Mouse (Mus musculus): Measurements from ENCODE around the gene Shroom3. TPM values are rescaled to one million over a fixed set of nuclear protein-coding genes. Genes with fewer than 3 reads are reported as not detected.

Shroom3 gene
- polyA plus RNA-seq, 1 experiment from 2014 or later: 8.0 TPM

- Histone ChIP-seq H3K36me3 (ENCODE audit: control insufficient read depth, insufficient read depth) (no peaks in the 10 kb centered on the region), H3K4me2 (replicated peaks; ENCODE audit: low read depth) (no peak overlapping the region), H3K27me3 (replicated peaks; ENCODE audit: control insufficient read depth, insufficient read depth, low read length) (no peaks in the 10 kb centered on the region), H3K27ac (ENCODE audit: low read depth, low read length) (no peak overlapping the region), H3K4me1 (replicated peaks; ENCODE audit: control insufficient read depth, insufficient read depth, low read length) (no peaks in the 10 kb centered on the region), H3K4me3 (ENCODE audit: low read depth, low read length) (no peak overlapping the region), H3K9me3 (ENCODE audit: control insufficient read depth) (no peaks in the 10 kb centered on the region), H3K9ac (ENCODE audit: low read depth, low read length) (no peak overlapping the region)
- TF ChIP-seq CTCF (IDR thresholded peaks at IDR 0.05; ENCODE audit: low read depth): no peak
- WGBS: 56% methylated on average over 3 of the region's 3 CpGs
- ATAC-seq: no peak
Measured at GRCm38 (mm10) chr5:92717666-92718360, 34.6 kb downstream of the Shroom3 start.

GRCm38 (mm10) chr5:92718856-92719255, 35.6 kb downstream of the Shroom3 start:
- no peak overlapping the region for H3K27ac ChIP-seq (ENCODE audit: low read depth, low read length)
- H3K9me3 ChIP-seq (ENCODE audit: control insufficient read depth): no peaks in the 10 kb centered on the region
- H3K4me1 ChIP-seq (replicated peaks; ENCODE audit: control insufficient read depth, insufficient read depth, low read length): no peaks in the 10 kb centered on the region
- H3K36me3 ChIP-seq (ENCODE audit: control insufficient read depth, insufficient read depth): no peaks in the 10 kb centered on the region
- TF ChIP-seq CTCF (IDR thresholded peaks at IDR 0.05; ENCODE audit: low read depth): no peak
- no peaks in the 10 kb centered on the region for H3K27me3 ChIP-seq (replicated peaks; ENCODE audit: control insufficient read depth, insufficient read depth, low read length)
- H3K4me3 ChIP-seq (ENCODE audit: low read depth, low read length): no peak overlapping the region
- ATAC-seq: no peak
- no peak overlapping the region for H3K9ac ChIP-seq (ENCODE audit: low read depth, low read length)
- WGBS: 88% methylated on average over 3 of the region's 3 CpGs
- H3K4me2 ChIP-seq (replicated peaks; ENCODE audit: low read depth): no peak overlapping the region

GRCm38 (mm10) chr5:92721610-92722009, 38.4 kb downstream of the Shroom3 start:
- no peaks in the 10 kb centered on the region for H3K9me3 ChIP-seq (ENCODE audit: control insufficient read depth)
- H3K36me3 ChIP-seq (ENCODE audit: control insufficient read depth, insufficient read depth): no peaks in the 10 kb centered on the region
- H3K4me1 ChIP-seq (replicated peaks; ENCODE audit: control insufficient read depth, insufficient read depth, low read length): no peaks in the 10 kb centered on the region
- no peaks in the 10 kb centered on the region for H3K27me3 ChIP-seq (replicated peaks; ENCODE audit: control insufficient read depth, insufficient read depth, low read length)
- no peak overlapping the region for H3K27ac ChIP-seq (ENCODE audit: low read depth, low read length)
- H3K4me2 ChIP-seq (replicated peaks; ENCODE audit: low read depth): no peak overlapping the region
- no peak for TF ChIP-seq CTCF (IDR thresholded peaks at IDR 0.05; ENCODE audit: low read depth)
- H3K4me3 ChIP-seq (ENCODE audit: low read depth, low read length): no peak overlapping the region
- no peak overlapping the region for H3K9ac ChIP-seq (ENCODE audit: low read depth, low read length)
- 84% methylated on average over 8 of the region's 8 CpGs for WGBS
- no peak for ATAC-seq

GRCm38 (mm10) chr5:92725935-92726334, 42.7 kb downstream of the Shroom3 start:
- Histone ChIP-seq H3K4me3 (ENCODE audit: low read depth, low read length) (no peak overlapping the region), H3K27me3 (replicated peaks; ENCODE audit: control insufficient read depth, insufficient read depth, low read length) (no peaks in the 10 kb centered on the region), H3K4me2 (replicated peaks; ENCODE audit: low read depth) (no peak overlapping the region), H3K9me3 (ENCODE audit: control insufficient read depth) (no peaks in the 10 kb centered on the region), H3K4me1 (replicated peaks; ENCODE audit: control insufficient read depth, insufficient read depth, low read length) (no peaks in the 10 kb centered on the region), H3K36me3 (ENCODE audit: control insufficient read depth, insufficient read depth) (no peaks in the 10 kb centered on the region), H3K9ac (ENCODE audit: low read depth, low read length) (no peak overlapping the region), H3K27ac (ENCODE audit: low read depth, low read length) (no peak overlapping the region)
- peak; percentile 93 for TF ChIP-seq CTCF (IDR thresholded peaks at IDR 0.05; ENCODE audit: low read depth)
- no peak for ATAC-seq
- 29% methylated on average over 6 of the region's 6 CpGs for WGBS

- no peak overlapping the region for H3K27ac ChIP-seq (ENCODE audit: low read depth, low read length)
- H3K9ac ChIP-seq (ENCODE audit: low read depth, low read length): no peak overlapping the region
- no peaks in the 10 kb centered on the region for H3K27me3 ChIP-seq (replicated peaks; ENCODE audit: control insufficient read depth, insufficient read depth, low read length)
- H3K4me2 ChIP-seq (replicated peaks; ENCODE audit: low read depth): no peak overlapping the region
- WGBS: 39% methylated on average over 5 of the region's 5 CpGs
- H3K36me3 ChIP-seq (ENCODE audit: control insufficient read depth, insufficient read depth): no peaks in the 10 kb centered on the region
- ATAC-seq: 0 out of 2 replicates have a peak, but pooled peaks have one; percentile 19
- H3K9me3 ChIP-seq (ENCODE audit: control insufficient read depth): no peaks in the 10 kb centered on the region
- peak; percentile 93 for TF ChIP-seq CTCF (IDR thresholded peaks at IDR 0.05; ENCODE audit: low read depth)
- no peak overlapping the region for H3K4me3 ChIP-seq (ENCODE audit: low read depth, low read length)
- H3K4me1 ChIP-seq (replicated peaks; ENCODE audit: control insufficient read depth, insufficient read depth, low read length): no peaks in the 10 kb centered on the region
Measured at GRCm38 (mm10) chr5:92728252-92728828, 45.1 kb downstream of the Shroom3 start.

- Histone ChIP-seq H3K27ac (ENCODE audit: low read depth, low read length) (no peak overlapping the region), H3K4me2 (replicated peaks; ENCODE audit: low read depth) (no peak overlapping the region), H3K4me1 (replicated peaks; ENCODE audit: control insufficient read depth, insufficient read depth, low read length) (no peaks in the 10 kb centered on the region), H3K4me3 (ENCODE audit: low read depth, low read length) (no peak overlapping the region), H3K9ac (ENCODE audit: low read depth, low read length) (no peak overlapping the region), H3K36me3 (ENCODE audit: control insufficient read depth, insufficient read depth) (no peaks in the 10 kb centered on the region), H3K27me3 (replicated peaks; ENCODE audit: control insufficient read depth, insufficient read depth, low read length) (no peaks in the 10 kb centered on the region), H3K9me3 (ENCODE audit: control insufficient read depth) (no peaks in the 10 kb centered on the region)
- TF ChIP-seq CTCF (IDR thresholded peaks at IDR 0.05; ENCODE audit: low read depth): no peak
- 42% methylated on average over 6 of the region's 6 CpGs for WGBS
- ATAC-seq: no peak
Measured at GRCm38 (mm10) chr5:92729221-92729620, 46.0 kb downstream of the Shroom3 start.
